Mouse (Mus musculus) intestine, postnatal 0 days (tissue): ENCODE measurements around the gene Bub1b. TPM values are rescaled to one million over a fixed set of nuclear protein-coding genes. Genes with fewer than 3 reads are reported as not detected.

Experiments
- ATAC-seq: fragments of 200-750 bp; cut with Nextera tagmentation; 2 replicates; pipeline ENCODE4 v1.8.0; 2017; ENCODE audit warnings: mild to moderate bottlenecking, moderate TSS enrichment, moderate library complexity
- H3K27ac ChIP-seq: fragments of 300-500 bp; sonication (generic); 2 replicates; pipeline ENCODE4 v1.5.1; 2014; ENCODE audit warnings: mild to moderate bottlenecking, low read depth, low read length, moderate library complexity
- H3K27me3 ChIP-seq: fragments of 300-500 bp; sonication (generic); replicated peaks from 2 replicates; pipeline ENCODE4 v1.6.1; 2014; ENCODE audit warnings: low read length, mixed read lengths; ENCODE audit not compliant: control insufficient read depth, insufficient read depth
- H3K36me3 ChIP-seq: fragments of 300-500 bp; sonication (generic); 2 replicates; pipeline ENCODE4 v1.6.1; 2014; ENCODE audit warnings: mild to moderate bottlenecking, moderate library complexity; ENCODE audit not compliant: control insufficient read depth, insufficient read depth
- H3K4me1 ChIP-seq: fragments of 300-500 bp; sonication (generic); replicated peaks from 2 replicates; pipeline ENCODE4 v1.6.1; 2014; ENCODE audit warnings: antibody characterized with exemption, low read length, mixed read lengths; ENCODE audit not compliant: control insufficient read depth, insufficient read depth
- H3K4me2 ChIP-seq: fragments of 300-500 bp; sonication (generic); replicated peaks from 2 replicates; pipeline ENCODE4 v1.6.1; 2014; ENCODE audit warnings: low read depth, mild to moderate bottlenecking, moderate library complexity
- H3K4me3 ChIP-seq: fragments of 300-500 bp; sonication (generic); 2 replicates; pipeline ENCODE4 v1.5.1; 2014; ENCODE audit warnings: low read depth, low read length
- H3K9ac ChIP-seq: fragments of 300-500 bp; sonication (generic); 2 replicates; pipeline ENCODE4 v1.6.1; 2014; ENCODE audit warnings: mild to moderate bottlenecking, low read depth, low read length
- H3K9me3 ChIP-seq: fragments of 300-500 bp; sonication (generic); 2 replicates; pipeline ENCODE4 v1.6.1; 2016; ENCODE audit warnings: mixed run types; ENCODE audit not compliant: control insufficient read depth
- CTCF ChIP-seq: sonication (generic); IDR thresholded peaks from 2 replicates; pipeline ENCODE4 v1.5.1; 2016; ENCODE audit warnings: low read depth, mild to moderate bottlenecking, control low read depth, antibody characterized with exemption, moderate library complexity
- WGBS: fragments of 180-500 bp; shearing (Covaris S2); extraction: QIAGEN DNeasy Blood & Tissue Kit; methylation state at CpG from one replicate; pipeline ENCODE4 v1.1.7; 2014; 5-methylcytosine and 5-hydroxymethylcytosine counted together
- polyA plus RNA-seq: library from polyadenylated mRNA; unstranded; fragments of >200 nt; fragmentation: Nextera tagmentation; extraction: Ambion mirVana; gene quantifications from 2 replicates; pipeline ENCODE4 v1.2.1, GENCODE M21; 2015

Bub1b gene
- polyA plus RNA-seq, 1 experiment from 2014 or later: 9.9 TPM

DNA sequence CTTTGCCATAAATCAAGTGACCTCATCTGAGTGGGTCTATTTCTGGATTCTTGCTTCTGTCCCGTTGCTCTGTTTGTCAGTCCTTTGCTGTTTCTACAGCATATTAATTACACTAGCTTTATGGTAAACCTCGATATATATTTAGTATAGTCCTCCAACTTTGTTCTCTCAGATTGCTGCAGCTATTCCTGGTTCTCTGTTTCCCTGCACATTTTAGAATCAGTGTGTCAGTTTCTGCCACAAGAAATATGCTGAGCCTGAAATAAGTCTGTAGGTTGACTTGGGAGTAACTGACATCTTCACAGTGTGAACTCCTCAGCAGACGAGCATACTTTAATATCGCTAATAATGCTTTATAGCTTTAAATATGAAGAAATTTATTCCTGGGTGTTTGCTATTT, 87.1 kb downstream of the Bub1b start:
- Histone ChIP-seq H3K9me3 (no peaks in the 10 kb centered on the region), H3K36me3 (no peaks in the 10 kb centered on the region), H3K27me3 (no peaks in the 10 kb centered on the region), H3K9ac (no peak overlapping the region), H3K4me2 (no peak overlapping the region), H3K27ac (no peak overlapping the region), H3K4me1 (no peaks in the 10 kb centered on the region), H3K4me3 (no peak overlapping the region)
- WGBS: 83% methylated on average over 4 of the region's 4 CpGs
- no peak for TF ChIP-seq CTCF
- ATAC-seq: no peak

GRCm38 (mm10) chr2:118686693-118687092, 88.7 kb downstream of the Bub1b start:
- WGBS: 64% methylated on average over 8 of the region's 8 CpGs

DNA sequence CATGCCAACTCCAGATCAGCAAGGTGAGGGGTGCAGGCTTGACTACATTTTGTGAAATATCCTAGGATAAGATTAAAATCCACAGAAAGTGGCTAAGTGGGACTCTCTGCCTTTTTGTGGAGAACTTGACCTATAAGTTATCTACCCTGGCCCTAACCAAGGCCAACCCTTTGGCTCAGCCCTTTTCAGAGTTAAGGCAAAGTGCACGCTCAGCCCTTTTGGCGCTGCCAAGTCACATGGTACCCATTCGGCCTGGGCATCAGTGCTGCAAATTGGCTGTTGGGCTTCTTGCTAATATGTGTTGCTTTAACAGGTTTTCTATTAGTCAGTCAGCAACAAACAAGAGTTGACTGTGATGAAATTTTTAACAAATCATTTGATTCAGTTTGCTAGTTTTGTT, 89.8 kb downstream of the Bub1b start:
- Histone ChIP-seq H3K4me2 (no peak overlapping the region), H3K9me3 (no peaks in the 10 kb centered on the region), H3K9ac (no peak overlapping the region), H3K27ac (no peak overlapping the region), H3K4me1 (no peaks in the 10 kb centered on the region), H3K27me3 (no peaks in the 10 kb centered on the region), H3K4me3 (no peak overlapping the region), H3K36me3 (no peaks in the 10 kb centered on the region)
- TF ChIP-seq CTCF: no peak
- WGBS: 84% methylated on average over 3 of the region's 3 CpGs
- ATAC-seq: no peak

More at GRCm38 (mm10) chr2:118686693-118687092, 88.7 kb downstream of the Bub1b start:
- H3K4me2 ChIP-seq: no peak overlapping the region
- no peaks in the 10 kb centered on the region for H3K4me1 ChIP-seq
- H3K27me3 ChIP-seq: no peaks in the 10 kb centered on the region
- no peak overlapping the region for H3K27ac ChIP-seq
- no peak overlapping the region for H3K4me3 ChIP-seq
- H3K9me3 ChIP-seq: no peaks in the 10 kb centered on the region
- ATAC-seq: no peak
- no peak for TF ChIP-seq CTCF
- no peak overlapping the region for H3K9ac ChIP-seq
- H3K36me3 ChIP-seq: no peaks in the 10 kb centered on the region

- 79% methylated on average over 10 of the region's 10 CpGs for WGBS
- TF ChIP-seq CTCF: no peak
- ATAC-seq: no peak
Measured at GRCm38 (mm10) chr2:118689875-118690274, 91.9 kb downstream of the Bub1b start.

More at GRCm38 (mm10) chr2:118689875-118690274, 91.9 kb downstream of the Bub1b start:
- no peak overlapping the region for H3K4me3 ChIP-seq
- no peak overlapping the region for H3K9ac ChIP-seq
- H3K4me1 ChIP-seq: no peaks in the 10 kb centered on the region
- H3K9me3 ChIP-seq: no peaks in the 10 kb centered on the region
- no peak overlapping the region for H3K4me2 ChIP-seq
- H3K27ac ChIP-seq: no peak overlapping the region
- H3K36me3 ChIP-seq: no peaks in the 10 kb centered on the region
- H3K27me3 ChIP-seq: no peaks in the 10 kb centered on the region

Other genes with a start within 250 kb of the Bub1b start
- 0.57 and 0.84 TPM in 2 replicates for gene Gpr176, start 224.8 kb upstream of the Bub1b start, polyA plus RNA-seq
- 3.7 and 3.8 TPM in 2 replicates for gene Eif2ak4, start 209.6 kb upstream of the Bub1b start, polyA plus RNA-seq
- 164 and 168 TPM in 2 replicates for gene Srp14, start 118.5 kb upstream of the Bub1b start, polyA plus RNA-seq
- 1.4 and 1.7 TPM in 2 replicates for gene Bmf, start 48.5 kb upstream of the Bub1b start, polyA plus RNA-seq
- 0.90 and 1.4 TPM in 2 replicates for gene Pak6, start 65.1 kb downstream of the Bub1b start, polyA plus RNA-seq
- 0.63 and 0.65 TPM in 2 replicates for gene Ankrd63, start 105.8 kb downstream of the Bub1b start, polyA plus RNA-seq
- gene Plcb2, start 130.2 kb downstream of the Bub1b start, polyA plus RNA-seq: 0.59 and 0.76 TPM in 2 replicates
- 24.7 and 26.2 TPM in 2 replicates for gene Inafm2, start 147.5 kb downstream of the Bub1b start, polyA plus RNA-seq
- gene Ccdc9b, start 164.4 kb downstream of the Bub1b start, polyA plus RNA-seq: 0.77 and 1.2 TPM in 2 replicates
- gene Phgr1, start 174.6 kb downstream of the Bub1b start, polyA plus RNA-seq: 66.7 and 88.7 TPM in 2 replicates
- 2.5 and 3.1 TPM in 2 replicates for gene Disp2, start 181.5 kb downstream of the Bub1b start, polyA plus RNA-seq
- 21.9 and 26.4 TPM in 2 replicates for gene Knstrn, start 215.8 kb downstream of the Bub1b start, polyA plus RNA-seq